Mouse (Mus musculus) lung, adult 2 months (tissue): ENCODE data around the gene Parp11.

Experiments
- CTCF ChIP-seq: fragments of 200-500 bp; IDR thresholded peaks from 2 replicates; pipeline ENCODE4 v1.5.1; 2011; ENCODE audit warnings: mild to moderate bottlenecking, low read length, control low read depth; ENCODE audit not compliant: insufficient read depth
- POLR2A ChIP-seq: fragments of 200-500 bp; IDR thresholded peaks from 2 replicates; pipeline ENCODE4 v1.6.1; 2011; ENCODE audit warnings: low read depth, mild to moderate bottlenecking, control low read depth, low read length, borderline replicate concordance; ENCODE audit errors: extremely low read depth

- TF ChIP-seq CTCF: no peak
- no peak for TF ChIP-seq POLR2A
Measured at GRCm38 (mm10) chr6:127448869-127449268, 2.2 kb downstream of the Parp11 start.
